Mouse (Mus musculus) kidney, postnatal 4 days (tissue): ENCODE data around the gene Thop1.
A peak's percentile ranks its signal among the peaks of the same experiment; 100 is the strongest.
"Not testable (repeated sequence)": the region's sequence is repeated elsewhere in the genome, so short reads cannot be mapped to it uniquely, and the experiment has no call there.

ENCODE experiments used
- DNase-seq, 2 experiments: peaks; one replicate each; pipeline ENCODE4 v3.0.0; 2021; ENCODE audit warnings: mixed read lengths in 2 of 2

The Thop1 gene

DNA sequence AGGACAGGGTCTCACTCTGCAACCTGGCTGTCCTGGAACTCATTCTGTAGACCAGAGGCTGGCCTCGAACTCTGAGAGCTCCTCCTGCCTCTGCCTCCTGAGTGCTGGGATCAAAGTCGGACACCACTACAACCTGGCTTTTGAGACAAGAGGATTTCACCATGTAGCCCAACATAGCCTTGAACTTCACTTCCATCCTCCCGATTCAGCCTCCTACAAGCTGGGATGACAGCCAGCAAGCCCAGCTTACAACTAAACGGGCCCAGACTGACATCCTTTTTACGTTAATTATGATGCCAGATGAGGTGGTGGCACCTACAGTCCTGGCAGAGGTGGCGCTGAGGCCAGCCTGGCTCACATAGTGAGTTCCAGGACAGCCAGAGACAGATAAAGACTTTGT lies 10.9 kb upstream of the Thop1 start:
- DNase-seq = no peak

DNA sequence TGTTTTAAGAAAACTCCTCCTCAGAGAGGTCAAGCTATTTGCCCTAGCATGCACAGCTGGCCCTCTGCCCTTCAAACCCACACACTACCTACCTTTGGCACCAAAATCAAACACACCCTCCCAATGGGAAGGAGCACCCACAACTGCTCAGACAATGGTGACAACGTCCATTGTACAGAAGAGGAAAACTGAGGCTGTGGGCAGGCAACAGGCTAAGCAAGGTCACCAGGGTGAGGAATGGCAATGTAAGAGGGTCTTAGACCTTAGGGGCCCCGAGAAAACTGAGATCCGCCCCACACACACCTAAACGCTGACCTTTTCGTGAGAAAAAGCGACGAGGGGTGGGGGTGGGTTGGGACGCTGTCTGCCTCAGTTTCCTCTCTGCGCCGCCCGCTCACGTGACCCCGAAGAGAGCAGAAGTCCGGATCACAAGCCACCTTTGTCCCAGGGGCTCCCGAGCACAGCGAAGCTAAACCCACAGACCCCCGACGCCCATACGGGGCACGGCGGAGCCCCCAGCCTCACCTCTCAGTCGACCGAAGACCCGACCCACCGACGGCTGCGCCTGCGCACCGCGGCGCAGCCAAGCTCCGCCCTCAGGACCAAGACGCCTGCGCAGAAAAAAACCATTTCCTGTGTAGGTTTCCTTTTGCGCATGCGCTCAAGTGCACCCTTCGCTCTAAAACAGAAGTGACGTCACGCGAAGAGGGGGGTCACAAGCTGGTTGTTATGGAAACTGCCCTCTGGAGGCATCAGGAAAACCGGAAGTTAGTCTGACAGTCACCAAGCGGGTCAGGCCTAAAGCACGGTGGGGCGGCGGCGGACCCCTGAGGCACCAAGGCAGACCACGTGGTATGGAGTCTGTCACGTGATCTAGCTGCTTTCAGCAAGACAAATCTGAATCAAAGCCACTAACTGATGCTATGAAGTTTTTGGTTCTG lies 10.0 kb upstream of the Thop1 start, which contains the start of gene Sgta:
Gene Sgta (minus strand): TSS at position 579 of the 941 bp plus-strand sequence.
- DNase-seq = peak; percentile 100

- DNase-seq = no peak
Observed at GRCm38 (mm10) chr10:81062710-81063109, 7.1 kb upstream of the Thop1 start.

- not testable (repeated sequence) for DNase-seq
Observed at GRCm38 (mm10) chr10:81064519-81064918, 5.3 kb upstream of the Thop1 start.

GRCm38 (mm10) chr10:81068706-81069105 lies 1.1 kb upstream of the Thop1 start:
- no peak for DNase-seq

DNA sequence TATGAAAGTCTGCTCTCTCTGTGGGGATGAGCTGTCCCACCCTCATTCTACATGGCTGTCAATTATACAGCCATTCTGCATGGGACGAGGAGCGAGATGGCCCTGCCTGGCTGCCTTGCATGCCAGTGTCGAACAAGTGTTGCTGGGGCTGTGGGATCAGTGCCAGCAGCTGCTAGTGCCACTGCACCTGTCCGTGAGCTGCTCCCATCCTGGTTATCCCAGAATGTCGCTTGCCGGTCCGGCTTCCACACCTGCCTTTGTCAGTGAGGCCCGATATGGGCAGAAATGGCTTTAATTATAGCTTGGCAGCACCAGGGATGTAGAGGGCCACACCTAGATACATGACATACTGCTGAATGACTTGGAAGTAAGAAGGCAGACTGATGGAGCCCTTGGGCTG lies 2.5 kb downstream of the Thop1 start:
- DNase-seq = no peak

- DNase-seq = peak; percentile 47 to 53
Observed at GRCm38 (mm10) chr10:81073464-81073863, 3.6 kb downstream of the Thop1 start.

- no peak for DNase-seq
Observed at GRCm38 (mm10) chr10:81075734-81076133, 5.9 kb downstream of the Thop1 start.

DNA sequence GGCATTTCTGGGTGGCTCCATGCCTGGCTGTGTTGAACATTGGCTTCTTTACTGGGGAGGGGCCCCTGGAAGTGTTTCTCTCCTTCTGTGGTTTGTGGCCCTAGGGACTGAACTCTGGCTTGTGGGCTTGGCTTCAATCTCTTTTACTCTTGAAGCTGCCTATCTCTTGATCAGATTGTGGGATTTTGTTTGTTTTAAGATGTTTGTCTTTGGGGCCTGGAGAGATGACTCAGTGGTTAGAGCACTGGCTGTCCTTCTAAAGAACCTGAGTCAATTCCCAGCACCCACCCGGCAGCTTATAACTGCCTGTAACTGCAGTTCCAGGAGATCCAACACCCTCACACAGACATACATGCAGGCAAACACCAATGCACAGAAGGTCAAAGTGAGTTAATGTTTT lies 6.5 kb downstream of the Thop1 start:
- DNase-seq = no peak

DNA sequence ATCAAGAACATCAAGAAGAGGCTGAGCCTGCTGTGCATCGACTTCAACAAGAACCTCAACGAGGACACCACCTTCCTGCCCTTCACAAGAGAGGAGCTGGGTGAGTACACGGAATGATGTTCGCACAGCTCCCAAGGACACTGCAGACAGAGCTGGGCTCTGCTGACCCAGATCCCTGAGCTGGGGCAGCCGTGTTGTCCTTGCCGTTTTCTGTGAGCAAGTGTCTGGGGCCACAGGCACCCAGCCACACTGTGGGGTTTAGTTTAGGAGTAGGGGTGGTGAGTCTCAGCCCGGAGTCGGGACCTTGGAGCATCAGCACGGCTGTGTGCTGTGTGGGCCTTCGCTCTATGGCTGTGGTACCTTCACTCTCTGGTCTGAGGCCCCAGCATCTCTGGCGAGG lies 8.1 kb downstream of the Thop1 start:
- DNase-seq = no peak

DNA sequence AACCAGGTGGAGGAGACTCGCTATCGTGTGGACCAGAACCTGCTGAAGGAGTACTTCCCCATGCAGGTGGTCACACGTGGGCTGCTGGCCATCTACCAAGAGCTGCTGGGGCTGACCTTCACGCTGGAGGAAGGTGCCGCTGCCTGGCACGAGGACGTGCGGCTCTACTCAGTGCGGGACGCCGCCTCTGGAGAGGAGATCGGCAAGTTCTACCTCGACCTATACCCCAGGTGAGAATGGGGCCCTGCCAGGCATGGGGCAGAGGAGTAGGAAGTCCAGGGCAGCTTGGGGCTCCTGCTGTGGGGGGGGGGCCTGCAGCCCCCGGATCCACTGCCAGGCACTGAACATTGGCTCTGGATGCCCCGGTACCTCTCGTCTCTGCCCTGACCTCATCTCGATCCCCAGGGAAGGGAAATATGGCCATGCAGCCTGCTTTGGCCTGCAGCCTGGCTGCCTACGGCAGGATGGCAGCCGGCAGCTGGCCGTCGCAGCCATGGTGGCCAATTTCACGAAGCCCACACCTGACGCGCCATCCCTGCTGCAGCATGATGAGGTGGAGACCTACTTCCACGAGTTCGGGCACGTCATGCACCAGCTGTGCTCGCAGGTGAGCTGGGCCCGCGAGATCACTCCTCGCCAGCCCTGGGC lies 10.3 kb downstream of the Thop1 start:
- no peak for DNase-seq

DNA sequence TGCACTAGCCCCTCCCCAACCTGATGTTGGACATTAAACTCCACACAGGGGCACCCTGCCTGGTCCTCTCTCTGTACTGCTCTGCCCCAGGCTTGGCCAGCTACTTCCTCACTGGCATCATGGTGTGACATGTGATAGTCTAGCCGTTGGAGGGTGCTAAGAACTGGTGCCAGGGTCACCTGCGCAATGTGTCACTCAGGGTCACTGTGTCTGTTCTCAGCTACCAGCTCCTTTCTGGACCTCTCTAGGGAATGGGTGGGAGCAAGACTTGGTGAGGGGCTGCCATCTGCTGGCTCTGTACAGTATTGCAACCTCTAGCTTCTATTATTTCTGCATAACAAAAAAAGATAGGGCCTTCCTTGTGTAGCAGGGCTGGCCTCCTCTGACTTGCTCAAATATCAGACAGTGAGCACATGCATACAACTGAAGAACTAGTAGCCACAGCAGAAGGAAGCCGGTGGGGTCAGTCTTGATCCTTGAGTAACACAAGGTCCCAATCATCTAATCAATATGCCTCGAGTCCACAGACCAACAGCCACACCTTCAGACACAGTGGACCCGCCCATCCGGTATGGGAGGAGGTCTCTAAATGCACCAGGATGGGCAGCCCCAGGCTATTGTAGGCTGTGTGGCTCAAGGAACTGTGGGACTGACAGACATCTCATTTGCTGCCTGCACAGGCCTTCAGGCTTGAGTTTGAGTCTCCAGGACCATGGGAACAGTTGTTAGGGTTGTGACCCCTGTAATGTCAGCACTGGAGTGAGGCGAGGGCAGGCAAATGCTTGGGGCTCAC lies 12.5 kb downstream of the Thop1 start:
- DNase-seq = peak; percentile 82 to 83

DNA sequence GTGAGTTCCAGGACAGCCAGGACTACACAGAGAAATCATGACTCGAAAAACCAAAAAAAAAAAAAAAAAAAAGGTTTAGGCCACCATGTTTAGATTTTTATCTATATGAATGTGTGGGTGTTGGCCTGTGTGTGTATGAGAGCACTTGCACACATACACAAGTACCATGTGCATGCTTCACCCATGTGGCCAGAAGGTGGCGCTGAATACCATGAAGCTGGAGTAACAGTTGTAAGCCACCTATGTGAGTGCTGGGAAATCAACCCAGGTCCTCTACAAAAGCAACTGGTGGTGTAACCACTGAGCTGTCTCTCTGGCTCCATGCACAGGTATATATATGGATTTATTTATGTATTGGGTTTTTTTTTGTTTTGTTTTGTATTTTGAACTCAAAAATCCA lies 17.2 kb downstream of the Thop1 start:
- DNase-seq = peak in 1 of 2 experiments; percentile 42

DNA sequence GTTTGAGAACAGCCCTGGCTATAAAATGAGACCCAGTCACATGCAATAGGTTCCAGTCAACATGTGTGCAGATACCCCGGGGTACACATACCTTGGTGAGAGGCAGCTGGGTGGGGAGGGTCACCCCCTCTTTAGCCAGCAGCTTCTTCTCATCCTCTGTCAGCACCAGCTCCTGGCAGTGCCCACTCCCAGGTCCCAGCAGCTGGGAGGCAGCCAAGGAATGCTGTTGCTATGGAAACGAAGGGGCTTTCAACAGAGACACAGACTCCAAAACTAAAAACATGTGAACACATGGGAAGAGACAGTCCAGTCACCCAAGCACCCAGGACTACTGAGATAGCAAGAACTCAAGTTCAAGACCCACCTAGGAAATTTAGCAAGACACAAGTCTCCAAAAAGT lies 19.4 kb downstream of the Thop1 start:
- DNase-seq = peak; percentile 40 to 60

GRCm38 (mm10) chr10:81090621-81091020 lies 20.8 kb downstream of the Thop1 start:
- no peak for DNase-seq

GRCm38 (mm10) chr10:81092465-81093250 lies 22.8 kb downstream of the Thop1 start:
- peak; percentile 72 to 79 for DNase-seq

- DNase-seq = no peak
Observed at GRCm38 (mm10) chr10:81094931-81095678, 25.3 kb downstream of the Thop1 start.

- peak; percentile 97 to 98 for DNase-seq
Observed at GRCm38 (mm10) chr10:81105565-81106112, 35.8 kb downstream of the Thop1 start, which contains the start of gene Map2k2. Gene Map2k2, plus strand, starts transcription at chr10:81105915.

GRCm38 (mm10) chr10:81106113-81106721 lies 36.4 kb downstream of the Thop1 start:
- DNase-seq = peak; percentile 93 to 96

DNA sequence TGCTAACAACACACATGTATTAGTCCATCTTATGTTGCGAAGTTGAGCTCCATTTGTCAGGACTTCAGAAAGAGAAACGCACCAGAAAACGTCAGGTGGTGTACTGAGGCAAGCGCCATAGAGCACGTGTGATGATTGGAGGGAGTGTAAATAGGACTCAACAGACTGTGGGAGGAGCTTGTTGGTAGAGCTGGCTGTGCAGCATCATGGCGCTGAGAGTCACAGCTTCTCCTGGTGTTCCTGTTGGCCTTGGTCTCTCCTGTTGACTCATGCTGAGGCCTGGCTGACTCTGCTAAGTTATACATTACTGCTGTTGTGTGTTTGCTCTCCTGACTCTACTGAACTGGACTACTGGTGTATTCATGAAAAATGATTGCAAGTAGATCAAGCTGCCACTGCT lies 43.1 kb downstream of the Thop1 start:
- no peak for DNase-seq

- no peak for DNase-seq
Observed at GRCm38 (mm10) chr10:81119625-81120024, 49.8 kb downstream of the Thop1 start.
